ENCODE assay signal across 16 mouse cellular contexts in genomic region chr10:5806996-5807395, GRCm38 (mm10). TPM values are rescaled to one million over a fixed set of nuclear protein-coding genes. Genes with fewer than 3 reads are reported as not detected.
DNase-seq lines count a peak whose midpoint lies in the region; ATAC-seq and TF ChIP-seq lines count a peak whose summit lies in the region.
"Had no signal": no experiment of that assay in that cellular context is flagged by ENCODE, and none has a peak within 500 bp of the region (broad histone marks: within the 10 kb centered on the region; RNA-seq: fewer than 3 reads in every experiment).

No protein-coding gene starts in this region.

- H3K4me1 ChIP-seq in liver, embryonic 11.5 days (replicated peaks; ENCODE audit: control insufficient read depth, insufficient read depth, low read length) = peaks cover 13% of the 10 kb centered on the region
- H3K4me1 ChIP-seq in E14TG2a.4 (replicated peaks; ENCODE audit: low read depth, low read length) = peaks cover 34% of the 10 kb centered on the region
- peaks cover 21% of the 10 kb centered on the region for H3K4me1 ChIP-seq in intestine, embryonic 14.5 days (replicated peaks; ENCODE audit: control insufficient read depth, insufficient read depth, low read length)

- intact Hi-C loops in left cerebral cortex, adult 2 months (cut with DNase I) = loop anchor here (1.0 kb wide), 1 partner anchor 16 kb away; the partner anchor contains the start of gene Mtrf1l

- H3K4me3 ChIP-seq in liver, embryonic 11.5 days (ENCODE audit: low read depth, low read length) = no peak overlapping the region
- H3K4me3 ChIP-seq in E14TG2a.4 (replicated peaks; ENCODE audit: low read length) (0 out of 2 replicates have a peak overlapping the region, but pooled peaks have one; percentile 97), macrophage (ENCODE audit: inconsistent target) (no peak overlapping the region)
- no peak overlapping the region for H3K4me3 ChIP-seq in intestine, embryonic 14.5 days (ENCODE audit: low read depth, low read length)
- no peak overlapping the region for H3K4me3 ChIP-seq in left cerebral cortex, adult 2 months

- H3K9ac ChIP-seq in liver, embryonic 11.5 days (ENCODE audit: low read depth, low read length) = no peak overlapping the region
- no peak overlapping the region for H3K9ac ChIP-seq in intestine, embryonic 14.5 days (ENCODE audit: low read length)

- H3K79me2 ChIP-seq in macrophage (ENCODE audit: inconsistent target) = peaks cover 32% of the 10 kb centered on the region

- WGBS in liver, embryonic 11.5 days = 47% methylated on average over 4 of the region's 4 CpGs
- WGBS in intestine, embryonic 14.5 days = 64% methylated on average over 4 of the region's 4 CpGs
- 13% methylated on average over 4 of the region's 4 CpGs for WGBS in macrophage (ENCODE audit: missing documents)

- H3K27ac ChIP-seq in liver, embryonic 11.5 days (ENCODE audit: low read depth, low read length) = peak overlapping the region; percentile 89; the same call in 1 of the 2 replicates
- H3K27ac ChIP-seq in intestine, embryonic 14.5 days (ENCODE audit: low read depth) = peak overlapping the region; percentile 62
- H3K27ac ChIP-seq in macrophage = peak overlapping the region; percentile 88
- no peak overlapping the region for H3K27ac ChIP-seq in left cerebral cortex, adult 2 months

- DNase-seq in liver, embryonic 11.5 days (ENCODE audit: low spot score) = no peak
- DNase-seq in liver = no peak
- no peak for DNase-seq in intestine, embryonic 14.5 days (ENCODE audit: low spot score)
- no peak for DNase-seq in layer of hippocampus, adult 11-12 months (ENCODE audit: low spot score)
- DNase-seq in left cerebral cortex, adult 2 months (ENCODE audit: extremely low spot score in 1 of 2, low spot score in 2 of 2) = no peak
- DNase-seq: adrenal gland, postnatal 25 days; gastrocnemius, postnatal 36 days; kidney, adult 11 months; left cerebral cortex, postnatal 4 days; spleen, adult 18-20 months; thymus, adult 18-20 months had no signal

- no peak overlapping the region; the same call in 1 of the 2 replicates for H3K4me2 ChIP-seq in liver, embryonic 11.5 days
- H3K4me2 ChIP-seq in intestine, embryonic 14.5 days (ENCODE audit: low read length) = no peak overlapping the region

- no peak for TF ChIP-seq CTCF in E14TG2a.4 (conservative IDR thresholded peaks at IDR 0.05; ENCODE audit: low read length)
- TF ChIP-seq CTCF in left cerebral cortex, adult 2 months (IDR thresholded peaks at IDR 0.05) = no peak

- ATAC-seq in liver, embryonic 11.5 days (replicated peaks; ENCODE audit: low FRiP score) = no peak
- ATAC-seq in intestine, embryonic 14.5 days (replicated peaks; ENCODE audit: low FRiP score, low TSS enrichment, low read depth) = no peak
- ATAC-seq: forebrain, postnatal 0 days had no signal

- H3K36me3 ChIP-seq in liver, embryonic 11.5 days (ENCODE audit: control insufficient read depth, insufficient read depth, low read length) = peaks cover 9% of the 10 kb centered on the region; the same call in 1 of the 2 replicates
- H3K36me3 ChIP-seq in E14TG2a.4 (ENCODE audit: insufficient read depth, low read length) = peaks cover 20% of the 10 kb centered on the region
- H3K36me3 ChIP-seq in intestine, embryonic 14.5 days (ENCODE audit: control insufficient read depth, insufficient read depth, low read length) = peaks cover 18% of the 10 kb centered on the region
- 0 out of 2 replicates have a peak, but pooled peaks cover 2% of the 10 kb centered on the region for H3K36me3 ChIP-seq in macrophage (ENCODE audit: inconsistent target)

- no peaks in the 10 kb centered on the region for H3K9me3 ChIP-seq in liver, embryonic 11.5 days (ENCODE audit: control insufficient read depth, low read length)
- no peaks in the 10 kb centered on the region for H3K9me3 ChIP-seq in E14TG2a.4 (ENCODE audit: low read length)
- H3K9me3 ChIP-seq in intestine, embryonic 14.5 days (ENCODE audit: control insufficient read depth, low read length) = no peaks in the 10 kb centered on the region
- H3K9me3 ChIP-seq: embryonic facial prominence, embryonic 15.5 days; hindbrain, embryonic 10.5 days had no signal

- no peaks in the 10 kb centered on the region for H3K27me3 ChIP-seq in liver, embryonic 11.5 days (replicated peaks; ENCODE audit: control insufficient read depth, insufficient read depth, low read length)
- no peaks in the 10 kb centered on the region for H3K27me3 ChIP-seq in E14TG2a.4 (ENCODE audit: insufficient read depth, low read length)
- no peaks in the 10 kb centered on the region for H3K27me3 ChIP-seq in intestine, embryonic 14.5 days (replicated peaks; ENCODE audit: control insufficient read depth, insufficient read depth, low read length)
- H3K27me3 ChIP-seq: embryonic facial prominence, embryonic 15.5 days had no signal

RNA-seq across cellular contexts. Expression of gene Fbxo5, which starts 1.6 kb away (rescaled TPM):
- polyA plus RNA-seq in liver, embryonic 11.5 days (2014; fragmentation: Nextera tagmentation; extraction: Ambion mirVana) = 94.5 and 99.7 TPM in 2 replicates
- polyA plus RNA-seq in intestine, embryonic 14.5 days (2014; fragmentation: Nextera tagmentation; extraction: Ambion mirVana) = 61.4 and 66.9 TPM in 2 replicates
- 10 to 100 TPM in 3 of 26 experiments, 1 to 10 TPM in 21, under 1 TPM in 2; 0.70 to 12.5 (median 3.3) TPM for total RNA-seq in macrophage (2018; cell fraction: chromatin; rRNA removed)
- total RNA-seq in macrophage (2018; cell fraction: cytosol; rRNA removed) = 1 to 10 TPM in 22 of 26 experiments, under 1 TPM in 4; 0.52 to 4.7 (median 2.2) TPM
- total RNA-seq in macrophage (2018; cell fraction: nucleus; rRNA removed) = 10 to 100 TPM in 1 of 26 experiments, 1 to 10 TPM in 20, under 1 TPM in 5; 0.78 to 21.6 (median 2.0) TPM
- 2.5 to 10.0 TPM (median 6.6 TPM) in 3 replicates for polyA plus RNA-seq in macrophage (2018)
- 1 to 10 TPM; 1.3 to 1.7 TPM for total RNA-seq in left cerebral cortex, adult 2 months (2021)

RNA-seq across cellular contexts. Expression of gene Mtrf1l, which starts 16.7 kb away (rescaled TPM):
- 12.6 and 13.4 TPM in 2 replicates for polyA plus RNA-seq in liver, embryonic 11.5 days (2014; fragmentation: Nextera tagmentation; extraction: Ambion mirVana)
- 18.5 and 21.9 TPM in 2 replicates for polyA plus RNA-seq in intestine, embryonic 14.5 days (2014; fragmentation: Nextera tagmentation; extraction: Ambion mirVana)
- total RNA-seq in macrophage (2018; cell fraction: chromatin; rRNA removed) = 10 to 100 TPM in 25 of 26 experiments, 1 to 10 TPM in 1; 7.7 to 46.7 (median 22.5) TPM
- total RNA-seq in macrophage (2018; cell fraction: cytosol; rRNA removed) = 1 to 10 TPM; 2.9 to 8.0 (median 5.0) TPM
- 10 to 100 TPM in 20 of 26 experiments, 1 to 10 TPM in 6; 5.9 to 37.1 (median 13.9) TPM for total RNA-seq in macrophage (2018; cell fraction: nucleus; rRNA removed)
- polyA plus RNA-seq in macrophage (2018) = 3.7 to 8.9 TPM (median 7.3 TPM) in 3 replicates
- total RNA-seq in left cerebral cortex, adult 2 months (2021) = 10 to 100 TPM in 1 of 2 experiments, 1 to 10 TPM in 1; 8.2 to 10.0 TPM
